Mouse (Mus musculus) heart, embryonic 13.5 days (tissue): ENCODE measurements around the gene Dennd2d. TPM values are rescaled to one million over a fixed set of nuclear protein-coding genes. Genes with fewer than 3 reads are reported as not detected.
A peak's percentile ranks its signal among the peaks of the same experiment; 100 is the strongest.

ENCODE experiments used
- ATAC-seq: fragments of 200-750 bp; cut with Nextera tagmentation; 2 replicates; pipeline ENCODE4 v1.8.0; 2017; ENCODE audit warnings: moderate TSS enrichment; ENCODE audit not compliant: insufficient number of reproducible peaks, low FRiP score, low TSS enrichment; ENCODE audit errors: extremely low read depth
- H3K27ac ChIP-seq: fragments of 300-500 bp; sonication (generic); replicated peaks from 2 replicates; pipeline ENCODE4 v1.5.1; 2015; ENCODE audit warnings: moderate library complexity, mild to moderate bottlenecking, inconsistent platforms
- H3K27me3 ChIP-seq: fragments of 300-500 bp; sonication (generic); replicated peaks from 2 replicates; pipeline ENCODE4 v1.6.1; 2015; ENCODE audit warnings: mild to moderate bottlenecking, inconsistent platforms
- H3K36me3 ChIP-seq: fragments of 300-500 bp; sonication (generic); 2 replicates; pipeline ENCODE4 v1.6.1; 2015; ENCODE audit warnings: mild to moderate bottlenecking, inconsistent platforms
- H3K4me1 ChIP-seq: fragments of 300-500 bp; sonication (generic); 2 replicates; pipeline ENCODE4 v1.6.1; 2015; ENCODE audit warnings: inconsistent platforms
- H3K4me2 ChIP-seq: fragments of 300-500 bp; sonication (generic); 2 replicates; pipeline ENCODE4 v1.6.1; 2015; ENCODE audit warnings: inconsistent platforms, mild to moderate bottlenecking, moderate library complexity
- H3K4me3 ChIP-seq: fragments of 300-500 bp; sonication (generic); 2 replicates; pipeline ENCODE4 v1.5.1; 2015; ENCODE audit warnings: moderate library complexity, mild to moderate bottlenecking, inconsistent platforms
- H3K9ac ChIP-seq: fragments of 300-500 bp; sonication (generic); 2 replicates; pipeline ENCODE4 v1.6.1; 2015; ENCODE audit warnings: inconsistent platforms, mild to moderate bottlenecking, moderate library complexity
- H3K9me3 ChIP-seq: fragments of 300-500 bp; sonication (generic); 2 replicates; pipeline ENCODE4 v1.6.1; 2016; ENCODE audit warnings: inconsistent platforms
- WGBS: fragments of 180-500 bp; shearing (Covaris S2); methylation state at CpG from one replicate; pipeline ENCODE4 v1.1.7; 2015; ENCODE audit warnings: mixed read lengths; 5-methylcytosine and 5-hydroxymethylcytosine counted together
- polyA plus RNA-seq: library from polyadenylated mRNA; unstranded; fragments of >200 nt; fragmentation: Nextera tagmentation; extraction: Ambion mirVana; gene quantifications from 2 replicates; pipeline ENCODE4 v1.2.1, GENCODE M21; 2015

Gene Dennd2d
- polyA plus RNA-seq, 1 experiment from 2014 or later = 1.9 TPM

GRCm38 (mm10) chr3:106483796-106484405 is 1.7 kb downstream of the Dennd2d start:
- H3K4me1 ChIP-seq = peaks cover 11% of the 10 kb centered on the region
- no peak for ATAC-seq
- no peak overlapping the region for H3K4me2 ChIP-seq

GRCm38 (mm10) chr3:106484861-106485260 is 2.7 kb downstream of the Dennd2d start:
- H3K36me3 ChIP-seq = no peaks in the 10 kb centered on the region
- no peak overlapping the region for H3K9ac ChIP-seq
- peaks cover 11% of the 10 kb centered on the region for H3K4me1 ChIP-seq
- ATAC-seq = no peak
- no peak overlapping the region for H3K4me2 ChIP-seq
- H3K27me3 ChIP-seq = no peaks in the 10 kb centered on the region
- H3K4me3 ChIP-seq = no peak overlapping the region
- H3K9me3 ChIP-seq = no peaks in the 10 kb centered on the region
- WGBS = 87% methylated on average over 3 of the region's 3 CpGs
- H3K27ac ChIP-seq = no peak overlapping the region

More at GRCm38 (mm10) chr3:106483796-106484405, 1.7 kb downstream of the Dennd2d start:
- Histone ChIP-seq H3K36me3 (no peaks in the 10 kb centered on the region), H3K27ac (no peak overlapping the region), H3K4me3 (no peak overlapping the region), H3K9ac (no peak overlapping the region), H3K27me3 (no peaks in the 10 kb centered on the region), H3K9me3 (no peaks in the 10 kb centered on the region)
- WGBS = 65% methylated on average over 4 of the region's 4 CpGs

GRCm38 (mm10) chr3:106485810-106486209 is 3.6 kb downstream of the Dennd2d start:
- no peaks in the 10 kb centered on the region for H3K9me3 ChIP-seq
- H3K4me1 ChIP-seq = peaks cover 11% of the 10 kb centered on the region
- no peak for ATAC-seq
- H3K4me3 ChIP-seq = no peak overlapping the region
- WGBS = 60% methylated on average over 5 of the region's 5 CpGs
- no peaks in the 10 kb centered on the region for H3K27me3 ChIP-seq
- H3K4me2 ChIP-seq = no peak overlapping the region
- no peaks in the 10 kb centered on the region for H3K36me3 ChIP-seq
- no peak overlapping the region for H3K27ac ChIP-seq
- no peak overlapping the region for H3K9ac ChIP-seq

GRCm38 (mm10) chr3:106487551-106487950 is 5.3 kb downstream of the Dennd2d start:
- WGBS = 84% methylated on average over 2 of the region's 2 CpGs
- Histone ChIP-seq H3K9me3 (no peaks in the 10 kb centered on the region), H3K27ac (no peak overlapping the region), H3K4me2 (no peak overlapping the region), H3K27me3 (no peaks in the 10 kb centered on the region), H3K4me1 (peaks cover 16% of the 10 kb centered on the region), H3K4me3 (no peak overlapping the region), H3K9ac (no peak overlapping the region), H3K36me3 (no peaks in the 10 kb centered on the region)
- ATAC-seq = no peak

GRCm38 (mm10) chr3:106490239-106490638 is 8.0 kb downstream of the Dennd2d start:
- no peaks in the 10 kb centered on the region for H3K27me3 ChIP-seq
- no peak overlapping the region for H3K4me3 ChIP-seq
- H3K4me2 ChIP-seq = no peak overlapping the region
- ATAC-seq = no peak
- no peak overlapping the region for H3K9ac ChIP-seq
- H3K9me3 ChIP-seq = no peaks in the 10 kb centered on the region
- no peak overlapping the region for H3K27ac ChIP-seq
- H3K4me1 ChIP-seq = peaks cover 27% of the 10 kb centered on the region
- H3K36me3 ChIP-seq = no peaks in the 10 kb centered on the region
- 77% methylated on average over 4 of the region's 4 CpGs for WGBS

- ATAC-seq = no peak
Observed at GRCm38 (mm10) chr3:106492723-106493122, 10.5 kb downstream of the Dennd2d start.

GRCm38 (mm10) chr3:106493202-106493601 is 11.0 kb downstream of the Dennd2d start:
- H3K27me3 ChIP-seq = no peaks in the 10 kb centered on the region
- peaks cover 47% of the 10 kb centered on the region for H3K4me1 ChIP-seq
- H3K4me3 ChIP-seq = no peak overlapping the region
- 71% methylated on average over 8 of the region's 8 CpGs for WGBS
- no peaks in the 10 kb centered on the region for H3K36me3 ChIP-seq
- no peak overlapping the region for H3K9ac ChIP-seq
- no peak for ATAC-seq
- no peaks in the 10 kb centered on the region for H3K9me3 ChIP-seq
- H3K4me2 ChIP-seq = no peak overlapping the region
- H3K27ac ChIP-seq = peak overlapping the region; percentile 65

More at GRCm38 (mm10) chr3:106492723-106493122, 10.5 kb downstream of the Dennd2d start:
- H3K4me1 ChIP-seq = peaks cover 47% of the 10 kb centered on the region
- no peaks in the 10 kb centered on the region for H3K36me3 ChIP-seq
- WGBS = 61% methylated on average over 1 of the region's 1 CpGs
- H3K9me3 ChIP-seq = no peaks in the 10 kb centered on the region
- no peak overlapping the region for H3K4me2 ChIP-seq
- H3K27me3 ChIP-seq = no peaks in the 10 kb centered on the region
- no peak overlapping the region for H3K4me3 ChIP-seq
- H3K9ac ChIP-seq = no peak overlapping the region
- H3K27ac ChIP-seq = no peak overlapping the region

GRCm38 (mm10) chr3:106493882-106494281 is 11.7 kb downstream of the Dennd2d start:
- Histone ChIP-seq H3K4me2 (no peak overlapping the region), H3K9me3 (no peaks in the 10 kb centered on the region), H3K4me3 (no peak overlapping the region), H3K36me3 (no peaks in the 10 kb centered on the region; the same call in 1 of the 2 replicates), H3K4me1 (peaks cover 47% of the 10 kb centered on the region), H3K9ac (no peak overlapping the region), H3K27me3 (no peaks in the 10 kb centered on the region), H3K27ac (peak overlapping the region; percentile 65)
- 51% methylated on average over 3 of the region's 3 CpGs for WGBS
- ATAC-seq = no peak

GRCm38 (mm10) chr3:106494417-106494950 is 12.3 kb downstream of the Dennd2d start:
- Histone ChIP-seq H3K27ac (peak overlapping the region; percentile 65), H3K9ac (no peak overlapping the region), H3K4me3 (no peak overlapping the region), H3K4me2 (no peak overlapping the region), H3K9me3 (no peaks in the 10 kb centered on the region), H3K36me3 (peaks cover 2% of the 10 kb centered on the region; the same call in 1 of the 2 replicates), H3K27me3 (no peaks in the 10 kb centered on the region), H3K4me1 (peaks cover 47% of the 10 kb centered on the region)
- ATAC-seq = no peak
- WGBS = 42% methylated on average over 1 of the region's 1 CpGs

- Histone ChIP-seq H3K4me1 (peaks cover 47% of the 10 kb centered on the region), H3K9ac (no peak overlapping the region), H3K9me3 (no peaks in the 10 kb centered on the region), H3K4me2 (no peak overlapping the region), H3K36me3 (peaks cover 7% of the 10 kb centered on the region), H3K27me3 (no peaks in the 10 kb centered on the region), H3K4me3 (no peak overlapping the region), H3K27ac (peak overlapping the region; percentile 68)
- 0 out of 2 replicates have a peak, but pooled peaks have one; percentile 46 for ATAC-seq
- WGBS = 78% methylated on average over 1 of the region's 1 CpGs
Observed at GRCm38 (mm10) chr3:106495346-106496044, 13.3 kb downstream of the Dennd2d start.

- Histone ChIP-seq H3K27me3 (no peaks in the 10 kb centered on the region), H3K9me3 (no peaks in the 10 kb centered on the region)
Observed at GRCm38 (mm10) chr3:106496045-106496721, 14.0 kb downstream of the Dennd2d start.

More at GRCm38 (mm10) chr3:106496045-106496721, 14.0 kb downstream of the Dennd2d start:
- ATAC-seq = peak; percentile 25; the same call in 1 of the 2 replicates
- Histone ChIP-seq H3K4me3 (no peak overlapping the region), H3K4me2 (no peak overlapping the region), H3K4me1 (peaks cover 54% of the 10 kb centered on the region), H3K36me3 (peaks cover 14% of the 10 kb centered on the region), H3K27ac (peak overlapping the region; percentile 68), H3K9ac (no peak overlapping the region)
- 45% methylated on average over 4 of the region's 4 CpGs for WGBS
